Mouse (Mus musculus) right cerebral cortex, postnatal 25 days (tissue): ENCODE results near the gene Cpa5.
A peak's percentile ranks its signal among the peaks of the same experiment; 100 is the strongest.

Source experiments
- DNase-seq: peaks from one replicate; pipeline ENCODE4 v3.0.0; 2022

Cpa5 gene

GRCm38 (mm10) chr6:30645379-30645778 is 34.6 kb downstream of the Cpa5 start:
- no peak for DNase-seq

GRCm38 (mm10) chr6:30649651-30650296 is 39.0 kb downstream of the Cpa5 start:
- peak; percentile 47 for DNase-seq

- DNase-seq, result no peak
Measured at GRCm38 (mm10) chr6:30652425-30653188, 41.8 kb downstream of the Cpa5 start.

GRCm38 (mm10) chr6:30653518-30653917 is 42.7 kb downstream of the Cpa5 start:
- no peak for DNase-seq

- DNase-seq, result no peak
Measured at GRCm38 (mm10) chr6:30654402-30654859, 43.6 kb downstream of the Cpa5 start.

GRCm38 (mm10) chr6:30654932-30655331 is 44.1 kb downstream of the Cpa5 start:
- no peak for DNase-seq

- DNase-seq, result no peak
Measured at GRCm38 (mm10) chr6:30657279-30657678, 46.5 kb downstream of the Cpa5 start.

- no peak for DNase-seq
Measured at GRCm38 (mm10) chr6:30658619-30659018, 47.8 kb downstream of the Cpa5 start.

- DNase-seq, result no peak
Measured at GRCm38 (mm10) chr6:30664776-30665175, 54.0 kb downstream of the Cpa5 start.

GRCm38 (mm10) chr6:30665296-30665695 is 54.5 kb downstream of the Cpa5 start:
- no peak for DNase-seq

- DNase-seq, result no peak
Measured at GRCm38 (mm10) chr6:30666043-30666442, 55.2 kb downstream of the Cpa5 start.

- DNase-seq, result no peak
Measured at GRCm38 (mm10) chr6:30667585-30667984, 56.8 kb downstream of the Cpa5 start.

- no peak for DNase-seq
Measured at GRCm38 (mm10) chr6:30671696-30672095, 60.9 kb downstream of the Cpa5 start.

GRCm38 (mm10) chr6:30673764-30674561 is 63.2 kb downstream of the Cpa5 start:
- DNase-seq, result no peak

- DNase-seq, result no peak
Measured at GRCm38 (mm10) chr6:30674714-30675280, 64.0 kb downstream of the Cpa5 start.

- DNase-seq, result no peak
Measured at GRCm38 (mm10) chr6:30675281-30675771, 64.5 kb downstream of the Cpa5 start.

GRCm38 (mm10) chr6:30676506-30676905 is 65.7 kb downstream of the Cpa5 start:
- no peak for DNase-seq

- DNase-seq, result no peak
Measured at GRCm38 (mm10) chr6:30677591-30677990, 66.8 kb downstream of the Cpa5 start.

GRCm38 (mm10) chr6:30678482-30678881 is 67.7 kb downstream of the Cpa5 start:
- no peak for DNase-seq

GRCm38 (mm10) chr6:30679567-30679966 is 68.8 kb downstream of the Cpa5 start:
- no peak for DNase-seq

- no peak for DNase-seq
Measured at GRCm38 (mm10) chr6:30680442-30680841, 69.6 kb downstream of the Cpa5 start.
